In the genomic region with DNA sequence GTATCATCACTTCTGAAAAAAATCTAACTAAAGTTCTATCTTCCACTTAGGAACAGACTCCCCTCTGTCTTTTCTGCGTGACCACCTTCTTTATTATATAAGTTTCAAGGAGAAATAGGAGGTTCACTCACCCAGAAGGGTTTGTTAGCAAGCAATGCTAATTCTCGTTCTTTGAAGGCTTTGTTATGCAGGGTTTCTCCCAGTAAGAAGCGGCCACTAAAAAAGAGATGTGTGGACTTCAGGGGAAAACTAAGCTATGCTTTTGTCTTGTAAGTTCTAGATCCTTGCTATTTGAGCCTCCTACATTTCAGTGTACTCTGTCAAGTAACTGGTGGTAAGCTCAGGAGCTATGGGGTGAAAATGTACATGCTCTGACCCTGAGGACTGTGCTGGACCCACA, we compare ENCODE assay signal across 19 mouse cellular contexts.
"Had no signal": no experiment of that assay in that cellular context is flagged by ENCODE, and none has a peak within 500 bp of the region (broad histone marks: within the 10 kb centered on the region; RNA-seq: fewer than 3 reads in every experiment).

No protein-coding gene starts in this region.

- H3K9me3 ChIP-seq: lung, embryonic 15.5 days; midbrain, embryonic 10.5 days; midbrain, embryonic 12.5 days; neural tube, embryonic 13.5 days; neural tube, embryonic 15.5 days had no signal

- DNase-seq: lung, adult 2 months; lung, postnatal 4 days; midbrain, embryonic 14.5 days; retina, postnatal 1 day; right cerebral cortex, adult 18-20 months; right cerebral cortex, postnatal 25 days; right cerebral cortex, postnatal 4 days; spleen, adult 18-20 months; thymus, adult 18-20 months; thymus, postnatal 14 days; thymus, postnatal 36 days had no signal

- H3K27ac ChIP-seq: lung, embryonic 15.5 days; midbrain, embryonic 10.5 days; midbrain, embryonic 12.5 days; neural tube, embryonic 13.5 days; neural tube, embryonic 15.5 days had no signal

- H3K4me2 ChIP-seq: lung, embryonic 15.5 days; midbrain, embryonic 12.5 days; neural tube, embryonic 13.5 days; neural tube, embryonic 15.5 days had no signal

- ATAC-seq: lung, postnatal 0 days; midbrain, embryonic 16.5 days had no signal

- H3K4me1 ChIP-seq: lung, embryonic 15.5 days; midbrain, embryonic 12.5 days; neural tube, embryonic 13.5 days; neural tube, embryonic 15.5 days had no signal

- H3K4me3 ChIP-seq: lung, embryonic 15.5 days; midbrain, embryonic 10.5 days; midbrain, embryonic 12.5 days; myocyte; neural tube, embryonic 13.5 days; neural tube, embryonic 15.5 days had no signal

- H3K27me3 ChIP-seq: lung, embryonic 15.5 days; midbrain, embryonic 12.5 days; neural tube, embryonic 13.5 days; neural tube, embryonic 15.5 days had no signal

- H3K36me3 ChIP-seq: lung, embryonic 15.5 days; midbrain, embryonic 10.5 days; midbrain, embryonic 12.5 days; neural tube, embryonic 13.5 days; neural tube, embryonic 15.5 days had no signal

- H3K9ac ChIP-seq: lung, embryonic 15.5 days; midbrain, embryonic 12.5 days; neural tube, embryonic 13.5 days; neural tube, embryonic 15.5 days had no signal
